Mouse (Mus musculus): ENCODE measurements around the gene C330007P06Rik. TPM values are rescaled to one million over a fixed set of nuclear protein-coding genes. Genes with fewer than 3 reads are reported as not detected.

C330007P06Rik gene
- polyA plus RNA-seq, 1 experiment from 2014 or later, result 24.2 TPM

- Histone ChIP-seq H3K27ac (replicated peaks) (peak overlapping the region; percentile 77), H3K4me3 (replicated peaks) (peak overlapping the region; percentile 57), H3K9me3 (replicated peaks) (no peaks in the 10 kb centered on the region), H3K36me3 (0 out of 2 replicates have a peak, but pooled peaks cover under 1% of the 10 kb centered on the region), H3K27me3 (replicated peaks) (no peaks in the 10 kb centered on the region), H3K9ac (replicated peaks) (peak overlapping the region; percentile 68), H3K4me2 (peak overlapping the region; percentile 58), H3K4me1 (peaks cover 7% of the 10 kb centered on the region; the same call in 1 of the 2 replicates)
- ATAC-seq (ENCODE audit: low FRiP score), result peak; percentile 97
- WGBS, result 22% methylated on average over 56 of the region's 57 CpGs
Observed at GRCm38 (mm10) chrX:36874178-36874696, 326 bp upstream of the C330007P06Rik start.

- H3K27me3 ChIP-seq (replicated peaks), result no peaks in the 10 kb centered on the region
- H3K9me3 ChIP-seq (replicated peaks), result no peaks in the 10 kb centered on the region
- H3K27ac ChIP-seq (replicated peaks), result no peak overlapping the region
- no peaks in the 10 kb centered on the region for H3K36me3 ChIP-seq
- H3K4me2 ChIP-seq, result no peak overlapping the region
- ATAC-seq (ENCODE audit: low FRiP score), result no peak
- H3K4me3 ChIP-seq (replicated peaks), result no peak overlapping the region
- 84% methylated on average over 3 of the region's 3 CpGs for WGBS
- no peak overlapping the region for H3K9ac ChIP-seq (replicated peaks)
- H3K4me1 ChIP-seq, result 0 out of 2 replicates have a peak, but pooled peaks cover 4% of the 10 kb centered on the region
Observed at GRCm38 (mm10) chrX:36870372-36870771, 3.5 kb downstream of the C330007P06Rik start.

- Histone ChIP-seq H3K36me3 (no peaks in the 10 kb centered on the region), H3K4me2 (peak overlapping the region; percentile 55), H3K9ac (replicated peaks) (no peak overlapping the region), H3K9me3 (replicated peaks) (no peaks in the 10 kb centered on the region), H3K27me3 (replicated peaks) (no peaks in the 10 kb centered on the region), H3K4me1 (peaks cover 6% of the 10 kb centered on the region; the same call in 1 of the 2 replicates), H3K4me3 (replicated peaks) (peak overlapping the region; percentile 47), H3K27ac (replicated peaks) (no peak overlapping the region)
- 0 out of 2 replicates have a peak, but pooled peaks have one; percentile 4 for ATAC-seq (ENCODE audit: low FRiP score)
- WGBS, result 64% methylated on average over 8 of the region's 8 CpGs
Observed at GRCm38 (mm10) chrX:36864609-36865328, 9.1 kb downstream of the C330007P06Rik start.

GRCm38 (mm10) chrX:36863766-36864608 is 9.9 kb downstream of the C330007P06Rik start:
- Histone ChIP-seq H3K4me2 (peak overlapping the region; percentile 55), H3K9ac (replicated peaks) (peak overlapping the region; percentile 40), H3K27ac (replicated peaks) (peak overlapping the region; percentile 64), H3K36me3 (no peaks in the 10 kb centered on the region), H3K4me3 (replicated peaks) (peak overlapping the region; percentile 47), H3K27me3 (replicated peaks) (no peaks in the 10 kb centered on the region), H3K9me3 (replicated peaks) (no peaks in the 10 kb centered on the region), H3K4me1 (peaks cover 6% of the 10 kb centered on the region; the same call in 1 of the 2 replicates)
- WGBS, result 25% methylated on average over 43 of the region's 44 CpGs
- ATAC-seq (ENCODE audit: low FRiP score), result peak; percentile 92

- H3K27me3 ChIP-seq (replicated peaks), result no peaks in the 10 kb centered on the region
- H3K36me3 ChIP-seq, result peaks cover 3% of the 10 kb centered on the region; the same call in 1 of the 2 replicates
- no peak for ATAC-seq (ENCODE audit: low FRiP score)
- H3K4me2 ChIP-seq, result no peak overlapping the region
- H3K4me1 ChIP-seq, result no peaks in the 10 kb centered on the region
- H3K4me3 ChIP-seq (replicated peaks), result no peak overlapping the region
- H3K9me3 ChIP-seq (replicated peaks), result no peaks in the 10 kb centered on the region
- 93% methylated on average over 8 of the region's 8 CpGs for WGBS
- H3K9ac ChIP-seq (replicated peaks), result no peak overlapping the region
- H3K27ac ChIP-seq (replicated peaks), result no peak overlapping the region
Observed at GRCm38 (mm10) chrX:36852631-36853030, 21.3 kb downstream of the C330007P06Rik start.

- no peaks in the 10 kb centered on the region for H3K36me3 ChIP-seq
- 79% methylated on average over 1 of the region's 1 CpGs for WGBS
- H3K27ac ChIP-seq (replicated peaks), result no peak overlapping the region
- ATAC-seq (ENCODE audit: low FRiP score), result no peak
- H3K9ac ChIP-seq (replicated peaks), result no peak overlapping the region
- H3K4me3 ChIP-seq (replicated peaks), result no peak overlapping the region
- H3K9me3 ChIP-seq (replicated peaks), result no peaks in the 10 kb centered on the region
- no peaks in the 10 kb centered on the region for H3K27me3 ChIP-seq (replicated peaks)
- H3K4me1 ChIP-seq, result no peaks in the 10 kb centered on the region
- H3K4me2 ChIP-seq, result no peak overlapping the region
Observed at GRCm38 (mm10) chrX:36847152-36847551, 26.8 kb downstream of the C330007P06Rik start.

GRCm38 (mm10) chrX:36843346-36843990 is 30.4 kb downstream of the C330007P06Rik start:
- Histone ChIP-seq H3K9me3 (replicated peaks) (no peaks in the 10 kb centered on the region), H3K4me1 (no peaks in the 10 kb centered on the region), H3K9ac (replicated peaks) (no peak overlapping the region), H3K4me2 (no peak overlapping the region), H3K36me3 (no peaks in the 10 kb centered on the region), H3K27ac (replicated peaks) (no peak overlapping the region), H3K27me3 (replicated peaks) (no peaks in the 10 kb centered on the region), H3K4me3 (replicated peaks) (no peak overlapping the region)
- no peak for ATAC-seq (ENCODE audit: low FRiP score)
- WGBS, result 82% methylated on average over 4 of the region's 4 CpGs

- Histone ChIP-seq H3K4me2 (no peak overlapping the region), H3K9me3 (replicated peaks) (no peaks in the 10 kb centered on the region), H3K27me3 (replicated peaks) (no peaks in the 10 kb centered on the region), H3K9ac (replicated peaks) (no peak overlapping the region), H3K27ac (replicated peaks) (no peak overlapping the region), H3K4me3 (replicated peaks) (no peak overlapping the region), H3K36me3 (no peaks in the 10 kb centered on the region), H3K4me1 (no peaks in the 10 kb centered on the region)
- ATAC-seq (ENCODE audit: low FRiP score), result no peak
- 83% methylated on average over 6 of the region's 6 CpGs for WGBS
Observed at GRCm38 (mm10) chrX:36841698-36842097, 32.2 kb downstream of the C330007P06Rik start.

GRCm38 (mm10) chrX:36839391-36839790 is 34.5 kb downstream of the C330007P06Rik start:
- H3K4me1 ChIP-seq, result no peaks in the 10 kb centered on the region
- no peaks in the 10 kb centered on the region for H3K9me3 ChIP-seq (replicated peaks)
- no peaks in the 10 kb centered on the region for H3K27me3 ChIP-seq (replicated peaks)
- no peak overlapping the region for H3K27ac ChIP-seq (replicated peaks)
- no peak overlapping the region for H3K9ac ChIP-seq (replicated peaks)
- no peaks in the 10 kb centered on the region for H3K36me3 ChIP-seq
- no peak overlapping the region for H3K4me2 ChIP-seq
- 65% methylated on average over 7 of the region's 7 CpGs for WGBS
- no peak for ATAC-seq (ENCODE audit: low FRiP score)
- H3K4me3 ChIP-seq (replicated peaks), result no peak overlapping the region

- no peak for ATAC-seq (ENCODE audit: low FRiP score)
- Histone ChIP-seq H3K9ac (replicated peaks) (no peak overlapping the region), H3K27ac (replicated peaks) (no peak overlapping the region), H3K4me3 (replicated peaks) (no peak overlapping the region), H3K9me3 (replicated peaks) (no peaks in the 10 kb centered on the region), H3K27me3 (replicated peaks) (no peaks in the 10 kb centered on the region), H3K4me2 (no peak overlapping the region), H3K4me1 (no peaks in the 10 kb centered on the region), H3K36me3 (no peaks in the 10 kb centered on the region)
- 71% methylated on average over 6 of the region's 6 CpGs for WGBS
Observed at GRCm38 (mm10) chrX:36837069-36837676, 36.7 kb downstream of the C330007P06Rik start.
